Mouse (Mus musculus): ENCODE data around the gene Rnaseh2c. TPM values are rescaled to one million over a fixed set of nuclear protein-coding genes. Genes with fewer than 3 reads are reported as not detected.

Rnaseh2c gene
- polyA plus RNA-seq, 1 experiment: 82.4 TPM

DNA sequence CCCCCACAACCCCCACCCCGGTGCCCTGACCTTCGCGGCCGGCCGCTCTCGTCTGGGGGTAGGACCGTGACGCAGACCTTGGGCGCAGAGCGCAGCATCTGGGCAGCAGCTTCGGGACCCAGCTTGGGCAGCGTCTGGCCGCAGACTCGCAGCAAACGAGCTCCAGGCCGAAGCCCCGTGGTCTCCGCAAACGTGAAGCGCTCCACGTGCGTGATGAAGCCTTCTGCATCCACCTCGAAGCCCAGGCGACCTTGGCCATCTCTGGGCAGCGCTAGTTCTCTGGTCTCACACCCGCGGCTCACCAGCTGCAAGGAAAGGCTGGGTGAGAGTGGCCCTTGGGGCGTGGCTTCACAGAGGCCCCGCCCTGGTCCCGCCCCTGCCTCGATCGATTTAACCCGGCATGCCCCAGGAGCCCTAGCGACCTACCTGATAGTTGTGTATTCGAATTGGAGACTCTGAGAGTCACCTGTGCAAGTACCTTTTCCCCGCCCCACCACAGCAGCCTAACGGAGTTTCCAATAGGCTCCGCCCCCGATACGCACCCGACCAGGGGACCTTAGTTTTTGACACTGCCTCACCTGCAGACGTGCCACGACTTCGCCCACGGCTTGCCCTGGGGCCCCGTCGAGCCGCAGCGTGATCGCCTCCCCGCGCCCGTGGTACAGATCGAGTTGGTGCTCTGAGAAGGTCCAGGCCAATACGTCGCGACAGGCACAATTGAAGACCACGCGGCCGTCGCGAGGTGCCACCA, 52.5 kb downstream of the Rnaseh2c start:
- Histone ChIP-seq H3K4me1 (ENCODE audit: control insufficient read depth, insufficient read depth, low read length) (peaks cover 7% of the 10 kb centered on the region), H3K27ac (ENCODE audit: insufficient read depth, low read depth, low read length) (no peak overlapping the region), H3K4me3 (ENCODE audit: insufficient read depth, low read length) (no peak overlapping the region)
- TF ChIP-seq POLR2A (IDR thresholded peaks at IDR 0.05; ENCODE audit: borderline replicate concordance, low read depth, low read length): no peak
- no peak for TF ChIP-seq CTCF (IDR thresholded peaks at IDR 0.05; ENCODE audit: low read depth, low read length)

DNA sequence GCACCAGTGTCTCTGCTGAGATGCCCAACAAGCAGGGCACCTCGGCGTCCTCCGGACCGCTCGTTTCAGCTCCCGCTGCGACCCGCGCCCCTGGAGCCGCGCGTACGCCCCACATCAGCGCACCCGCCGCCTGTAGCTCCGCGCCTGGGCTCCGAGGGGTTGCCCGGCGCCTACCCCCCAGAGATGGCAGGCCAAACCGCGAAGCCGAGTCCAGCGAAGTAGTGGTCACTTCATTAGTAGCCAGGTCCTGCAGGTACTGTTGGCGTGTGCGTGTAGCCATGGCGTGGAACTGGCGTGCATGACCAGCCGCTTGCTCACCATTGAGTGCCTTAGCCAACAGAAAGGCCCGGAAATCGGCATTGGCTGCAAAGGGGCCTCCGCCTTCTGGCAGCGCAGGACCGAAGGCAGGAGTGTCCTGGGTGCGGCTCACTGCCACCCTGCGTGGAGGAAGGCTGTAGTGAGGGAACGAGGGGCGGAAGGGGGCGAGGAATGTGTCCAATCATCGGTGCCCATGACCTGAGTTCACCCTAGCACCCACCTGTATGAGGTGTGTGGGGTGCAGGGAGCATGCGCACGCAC, 53.1 kb downstream of the Rnaseh2c start:
- Histone ChIP-seq H3K4me1 (ENCODE audit: control insufficient read depth, insufficient read depth, low read length) (peaks cover 1% of the 10 kb centered on the region), H3K27ac (ENCODE audit: insufficient read depth, low read depth, low read length) (no peak overlapping the region), H3K4me3 (ENCODE audit: insufficient read depth, low read length) (no peak overlapping the region)
- TF ChIP-seq CTCF (IDR thresholded peaks at IDR 0.05; ENCODE audit: low read depth, low read length) (no peak), POLR2A (IDR thresholded peaks at IDR 0.05; ENCODE audit: borderline replicate concordance, low read depth, low read length) (no peak)

Other genes starting within 250 kb of the Rnaseh2c start
- 20.8 and 26.3 TPM in 2 replicates for gene Eif1ad, start 235.1 kb upstream of the Rnaseh2c start, polyA plus RNA-seq (2012; ENCODE audit: insufficient read depth, insufficient read length, missing spikeins)
- 102 and 103 TPM in 2 replicates for gene Banf1, start 234.7 kb upstream of the Rnaseh2c start, polyA plus RNA-seq (2012; ENCODE audit: insufficient read depth, insufficient read length, missing spikeins)
- gene Sart1, start 213.2 kb upstream of the Rnaseh2c start, polyA plus RNA-seq (2012; ENCODE audit: insufficient read depth, insufficient read length, missing spikeins): 103 and 110 TPM in 2 replicates
- gene Tsga10ip, start 199.3 kb upstream of the Rnaseh2c start, polyA plus RNA-seq (2012; ENCODE audit: insufficient read depth, insufficient read length, missing spikeins): not detected in 2 replicates
- 160 and 167 TPM in 2 replicates for gene Drap1, start 176.9 kb upstream of the Rnaseh2c start, polyA plus RNA-seq (2012; ENCODE audit: insufficient read depth, insufficient read length, missing spikeins)
- gene AI837181, start 176.7 kb upstream of the Rnaseh2c start, polyA plus RNA-seq (2012; ENCODE audit: insufficient read depth, insufficient read length, missing spikeins): 47.5 and 53.7 TPM in 2 replicates
- gene Fosl1, start 154.3 kb upstream of the Rnaseh2c start, polyA plus RNA-seq (2012; ENCODE audit: insufficient read depth, insufficient read length, missing spikeins): 0.50 and 1.6 TPM in 2 replicates
- 3.6 and 4.2 TPM in 2 replicates for gene Ccdc85b, start 144.0 kb upstream of the Rnaseh2c start, polyA plus RNA-seq (2012; ENCODE audit: insufficient read depth, insufficient read length, missing spikeins)
- gene Fibp, start 141.3 kb upstream of the Rnaseh2c start, polyA plus RNA-seq (2012; ENCODE audit: insufficient read depth, insufficient read length, missing spikeins): 69.7 and 70.6 TPM in 2 replicates
- not detected in 2 replicates for gene Ctsw, start 133.4 kb upstream of the Rnaseh2c start, polyA plus RNA-seq (2012; ENCODE audit: insufficient read depth, insufficient read length, missing spikeins)
- 9.1 and 11.3 TPM in 2 replicates for gene Efemp2, start 127.9 kb upstream of the Rnaseh2c start, polyA plus RNA-seq (2012; ENCODE audit: insufficient read depth, insufficient read length, missing spikeins)
- gene Mus81, start 113.5 kb upstream of the Rnaseh2c start, polyA plus RNA-seq (2012; ENCODE audit: insufficient read depth, insufficient read length, missing spikeins): 16.7 and 19.8 TPM in 2 replicates
- gene Cfl1, start 111.4 kb upstream of the Rnaseh2c start, polyA plus RNA-seq (2012; ENCODE audit: insufficient read depth, insufficient read length, missing spikeins): 1,898 and 2,021 TPM in 2 replicates
- gene 1700020D05Rik, start 98.1 kb upstream of the Rnaseh2c start, polyA plus RNA-seq (2012; ENCODE audit: insufficient read depth, insufficient read length, missing spikeins): 5.1 and 7.7 TPM in 2 replicates
- 34.1 and 43.8 TPM in 2 replicates for gene Snx32, start 91.3 kb upstream of the Rnaseh2c start, polyA plus RNA-seq (2012; ENCODE audit: insufficient read depth, insufficient read length, missing spikeins)
- gene Ovol1, start 41.2 kb upstream of the Rnaseh2c start, polyA plus RNA-seq (2012; ENCODE audit: insufficient read depth, insufficient read length, missing spikeins): not detected in 2 replicates
- gene Ap5b1, start 33.8 kb upstream of the Rnaseh2c start, polyA plus RNA-seq (2012; ENCODE audit: insufficient read depth, insufficient read length, missing spikeins): 13.5 and 14.4 TPM in 2 replicates
- gene Kat5, start 8.4 kb downstream of the Rnaseh2c start, polyA plus RNA-seq (2012; ENCODE audit: insufficient read depth, insufficient read length, missing spikeins): 56.1 and 56.6 TPM in 2 replicates
- gene Rela, start 35.6 kb downstream of the Rnaseh2c start, polyA plus RNA-seq (2012; ENCODE audit: insufficient read depth, insufficient read length, missing spikeins): 77.1 and 93.4 TPM in 2 replicates
- gene Sipa1, start 61.8 kb downstream of the Rnaseh2c start, polyA plus RNA-seq (2012; ENCODE audit: insufficient read depth, insufficient read length, missing spikeins): 93.4 and 117 TPM in 2 replicates
- 79.9 and 99.1 TPM in 2 replicates for gene Map3k11, start 86.9 kb downstream of the Rnaseh2c start, polyA plus RNA-seq (2012; ENCODE audit: insufficient read depth, insufficient read length, missing spikeins)
- gene Pcnx3, start 87.0 kb downstream of the Rnaseh2c start, polyA plus RNA-seq (2012; ENCODE audit: insufficient read depth, insufficient read length, missing spikeins): 43.3 and 54.9 TPM in 2 replicates
- gene Kcnk7, start 102.5 kb downstream of the Rnaseh2c start, polyA plus RNA-seq (2012; ENCODE audit: insufficient read depth, insufficient read length, missing spikeins): not detected in 2 replicates
- gene Ehbp1l1, start 124.4 kb downstream of the Rnaseh2c start, polyA plus RNA-seq (2012; ENCODE audit: insufficient read depth, insufficient read length, missing spikeins): 123 and 125 TPM in 2 replicates
- gene Fam89b, start 127.8 kb downstream of the Rnaseh2c start, polyA plus RNA-seq (2012; ENCODE audit: insufficient read depth, insufficient read length, missing spikeins): 167 and 176 TPM in 2 replicates
- gene Ltbp3, start 139.0 kb downstream of the Rnaseh2c start, polyA plus RNA-seq (2012; ENCODE audit: insufficient read depth, insufficient read length, missing spikeins): 11.4 and 15.7 TPM in 2 replicates
- gene Scyl1, start 169.5 kb downstream of the Rnaseh2c start, polyA plus RNA-seq (2012; ENCODE audit: insufficient read depth, insufficient read length, missing spikeins): 46.7 and 48.3 TPM in 2 replicates

Measured in bone marrow macrophage, adult 2 months (primary cell).